Mouse (Mus musculus): ENCODE data around the gene Mttp. TPM values are rescaled to one million over a fixed set of nuclear protein-coding genes. Genes with fewer than 3 reads are reported as not detected.

Mttp gene
- polyA plus RNA-seq, 1 experiment from 2014 or later, result 7.0 TPM

DNA sequence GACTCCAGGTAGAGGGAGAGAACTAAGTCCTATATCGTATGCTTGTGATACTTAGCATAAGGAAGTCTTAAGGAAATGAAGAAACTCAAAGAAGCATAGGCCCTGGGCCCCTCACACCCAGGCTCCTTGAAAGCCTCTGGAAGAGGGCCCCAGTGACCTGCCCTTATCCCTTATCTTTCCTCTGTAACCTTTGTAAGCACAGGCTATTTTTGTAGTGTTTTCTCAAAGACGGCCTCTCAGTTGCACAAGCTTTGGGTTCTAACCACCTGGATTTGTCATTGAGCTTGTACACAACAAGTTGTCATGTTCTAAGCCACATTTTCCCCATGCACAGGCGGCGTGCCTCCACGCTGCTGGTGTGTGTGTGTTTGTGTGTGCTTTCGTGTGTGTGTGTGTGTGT lies 15.7 kb downstream of the Mttp start:
- Histone ChIP-seq H3K36me3 (ENCODE audit: control insufficient read depth, insufficient read depth, low read length) (no peaks in the 10 kb centered on the region), H3K4me1 (ENCODE audit: control insufficient read depth, insufficient read depth, low read length) (no peaks in the 10 kb centered on the region), H3K9me3 (ENCODE audit: control insufficient read depth, low read length) (no peaks in the 10 kb centered on the region), H3K27me3 (ENCODE audit: control insufficient read depth, insufficient read depth, low read length) (no peaks in the 10 kb centered on the region), H3K9ac (replicated peaks; ENCODE audit: low read length) (no peak overlapping the region), H3K27ac (replicated peaks; ENCODE audit: low read depth, low read length) (no peak overlapping the region), H3K4me3 (replicated peaks; ENCODE audit: low read depth, low read length) (no peak overlapping the region), H3K4me2 (ENCODE audit: low read length) (no peak overlapping the region)
- ATAC-seq (ENCODE audit: low FRiP score, low TSS enrichment) (no peak), DNase-seq (no peak)
- 96% methylated on average over 6 of the region's 6 CpGs for WGBS

GRCm38 (mm10) chr3:138123842-138124241 lies 20.9 kb downstream of the Mttp start:
- H3K4me2 ChIP-seq (ENCODE audit: low read length), result no peak overlapping the region

DNA sequence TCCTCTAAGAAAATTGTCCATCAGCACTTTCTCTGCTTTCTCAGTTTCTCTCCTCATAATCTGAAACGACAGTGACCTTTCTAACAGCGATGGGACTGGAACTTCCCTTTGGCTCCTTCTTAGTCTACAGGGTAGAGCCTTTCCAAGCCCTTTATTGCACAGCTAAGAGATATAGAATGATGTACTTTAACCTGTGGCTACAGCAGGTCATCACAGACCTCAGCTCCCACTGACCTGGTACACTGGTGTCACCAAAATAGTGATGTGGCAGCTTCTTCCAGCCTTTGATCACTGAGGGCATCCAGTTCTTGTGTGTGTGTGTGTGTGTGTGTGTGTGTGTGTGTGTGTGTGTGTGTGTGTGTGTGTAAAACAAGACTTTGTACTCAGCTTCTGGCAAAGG lies 23.3 kb downstream of the Mttp start:
- H3K9ac ChIP-seq (replicated peaks; ENCODE audit: low read length), result no peak overlapping the region
- no peaks in the 10 kb centered on the region for H3K4me1 ChIP-seq (ENCODE audit: control insufficient read depth, insufficient read depth, low read length)
- no peak overlapping the region for H3K27ac ChIP-seq (replicated peaks; ENCODE audit: low read depth, low read length)
- WGBS, result 90% methylated on average over 2 of the region's 2 CpGs
- H3K4me3 ChIP-seq (replicated peaks; ENCODE audit: low read depth, low read length), result no peak overlapping the region
- H3K4me2 ChIP-seq (ENCODE audit: low read length), result no peak overlapping the region
- ATAC-seq (ENCODE audit: low FRiP score, low TSS enrichment) (no peak), DNase-seq (no peak)
- no peaks in the 10 kb centered on the region for H3K36me3 ChIP-seq (ENCODE audit: control insufficient read depth, insufficient read depth, low read length)
- H3K9me3 ChIP-seq (ENCODE audit: control insufficient read depth, low read length), result no peaks in the 10 kb centered on the region
- H3K27me3 ChIP-seq (ENCODE audit: control insufficient read depth, insufficient read depth, low read length), result no peaks in the 10 kb centered on the region

More at GRCm38 (mm10) chr3:138123842-138124241, 20.9 kb downstream of the Mttp start:
- DNase-seq (no peak), ATAC-seq (ENCODE audit: low FRiP score, low TSS enrichment) (no peak)
- no peak overlapping the region for H3K27ac ChIP-seq (replicated peaks; ENCODE audit: low read depth, low read length)
- no peaks in the 10 kb centered on the region for H3K9me3 ChIP-seq (ENCODE audit: control insufficient read depth, low read length)
- H3K4me3 ChIP-seq (replicated peaks; ENCODE audit: low read depth, low read length), result no peak overlapping the region
- no peak overlapping the region for H3K9ac ChIP-seq (replicated peaks; ENCODE audit: low read length)
- no peaks in the 10 kb centered on the region for H3K27me3 ChIP-seq (ENCODE audit: control insufficient read depth, insufficient read depth, low read length)
- no peaks in the 10 kb centered on the region for H3K4me1 ChIP-seq (ENCODE audit: control insufficient read depth, insufficient read depth, low read length)
- H3K36me3 ChIP-seq (ENCODE audit: control insufficient read depth, insufficient read depth, low read length), result no peaks in the 10 kb centered on the region
- WGBS, result 91% methylated on average over 10 of the region's 10 CpGs

DNA sequence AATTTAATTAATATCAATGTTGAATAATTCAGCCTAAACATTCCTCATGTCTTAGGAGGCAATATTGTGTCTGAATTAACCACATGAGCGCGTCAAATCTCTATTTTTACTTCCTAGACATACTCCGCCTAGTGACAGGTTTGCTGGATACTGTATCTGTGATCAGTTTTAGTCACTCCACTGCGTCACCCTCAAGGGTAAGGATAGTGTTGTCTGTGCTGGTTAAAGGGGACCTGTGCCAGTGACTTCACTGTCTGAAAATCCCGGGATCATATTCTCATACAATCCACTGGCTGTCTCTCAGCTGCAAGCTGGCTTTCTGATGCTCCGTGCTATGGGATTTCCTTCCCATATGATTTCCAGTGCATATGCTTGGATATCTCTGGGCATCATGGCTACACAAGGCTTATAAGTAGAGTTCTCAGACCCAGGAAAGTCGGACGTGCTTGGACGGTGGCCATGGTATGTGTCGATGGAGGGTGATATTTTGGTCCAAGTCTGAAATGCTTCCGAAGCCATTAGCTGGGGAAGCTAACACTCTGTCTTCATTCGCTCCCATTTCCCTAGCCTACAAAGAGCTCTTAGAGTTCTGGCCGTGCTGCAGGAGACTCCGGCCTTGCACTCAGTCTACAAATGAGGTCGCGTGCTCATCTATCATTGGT lies 25.2 kb downstream of the Mttp start:
- DNase-seq (no peak), ATAC-seq (ENCODE audit: low FRiP score, low TSS enrichment) (no peak)
- Histone ChIP-seq H3K36me3 (ENCODE audit: control insufficient read depth, insufficient read depth, low read length) (no peaks in the 10 kb centered on the region), H3K4me2 (ENCODE audit: low read length) (no peak overlapping the region), H3K4me1 (ENCODE audit: control insufficient read depth, insufficient read depth, low read length) (no peaks in the 10 kb centered on the region), H3K27ac (replicated peaks; ENCODE audit: low read depth, low read length) (no peak overlapping the region), H3K9me3 (ENCODE audit: control insufficient read depth, low read length) (no peaks in the 10 kb centered on the region), H3K9ac (replicated peaks; ENCODE audit: low read length) (no peak overlapping the region), H3K4me3 (replicated peaks; ENCODE audit: low read depth, low read length) (no peak overlapping the region), H3K27me3 (ENCODE audit: control insufficient read depth, insufficient read depth, low read length) (no peaks in the 10 kb centered on the region)
- 93% methylated on average over 16 of the region's 16 CpGs for WGBS

DNA sequence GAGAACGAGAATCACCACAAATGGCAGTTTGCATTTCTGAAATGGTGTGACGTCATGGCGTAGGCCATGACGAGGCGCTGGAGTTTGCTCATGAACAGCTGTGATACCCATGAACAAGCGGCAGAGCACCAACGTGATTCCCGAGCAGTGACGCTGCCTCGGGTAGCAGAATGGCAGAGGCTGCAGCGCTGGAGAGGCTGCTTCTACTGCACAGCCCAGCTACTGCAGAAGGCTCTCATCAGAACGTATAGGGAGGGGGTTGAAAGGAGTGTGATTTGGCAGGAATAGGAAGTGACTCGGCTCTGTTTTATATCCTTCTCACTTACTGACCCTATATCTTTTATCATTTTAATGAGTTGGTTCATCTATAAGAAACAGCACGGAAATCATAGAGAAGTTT lies 25.9 kb downstream of the Mttp start:
- no peaks in the 10 kb centered on the region for H3K27me3 ChIP-seq (ENCODE audit: control insufficient read depth, insufficient read depth, low read length)
- H3K4me3 ChIP-seq (replicated peaks; ENCODE audit: low read depth, low read length), result no peak overlapping the region
- H3K36me3 ChIP-seq (ENCODE audit: control insufficient read depth, insufficient read depth, low read length), result no peaks in the 10 kb centered on the region
- no peak overlapping the region for H3K27ac ChIP-seq (replicated peaks; ENCODE audit: low read depth, low read length)
- no peak for ATAC-seq (ENCODE audit: low FRiP score, low TSS enrichment)
- 79% methylated on average over 14 of the region's 14 CpGs for WGBS
- no peak overlapping the region for H3K9ac ChIP-seq (replicated peaks; ENCODE audit: low read length)
- H3K4me1 ChIP-seq (ENCODE audit: control insufficient read depth, insufficient read depth, low read length), result no peaks in the 10 kb centered on the region
- H3K4me2 ChIP-seq (ENCODE audit: low read length), result no peak overlapping the region
- DNase-seq, result no peak
- no peaks in the 10 kb centered on the region for H3K9me3 ChIP-seq (ENCODE audit: control insufficient read depth, low read length)

DNA sequence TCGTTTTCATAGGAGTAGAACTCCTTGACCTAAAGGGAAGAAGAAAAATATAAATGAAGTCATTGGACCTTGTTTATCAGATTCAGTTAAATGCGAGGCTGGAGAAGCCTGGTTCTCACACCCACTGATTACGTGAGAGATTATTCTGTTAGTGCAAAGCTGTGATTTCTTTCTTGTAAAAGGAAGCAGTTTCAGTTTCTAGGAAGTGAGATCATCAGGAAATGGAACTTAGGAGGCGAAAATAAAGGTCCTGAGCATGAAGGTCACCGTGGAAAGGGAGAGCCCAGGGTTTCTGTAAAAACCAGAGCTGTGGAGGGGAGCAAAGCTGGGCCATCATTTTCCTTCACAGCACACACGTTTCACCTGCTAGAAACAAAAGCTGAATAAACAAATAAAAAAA lies 26.4 kb downstream of the Mttp start:
- no peak overlapping the region for H3K27ac ChIP-seq (replicated peaks; ENCODE audit: low read depth, low read length)
- DNase-seq, result no peak
- no peak overlapping the region for H3K4me3 ChIP-seq (replicated peaks; ENCODE audit: low read depth, low read length)
- H3K4me1 ChIP-seq (ENCODE audit: control insufficient read depth, insufficient read depth, low read length), result no peaks in the 10 kb centered on the region
- 83% methylated on average over 6 of the region's 6 CpGs for WGBS
- H3K9ac ChIP-seq (replicated peaks; ENCODE audit: low read length), result no peak overlapping the region
- H3K9me3 ChIP-seq (ENCODE audit: control insufficient read depth, low read length), result no peaks in the 10 kb centered on the region
- H3K27me3 ChIP-seq (ENCODE audit: control insufficient read depth, insufficient read depth, low read length), result no peaks in the 10 kb centered on the region
- H3K4me2 ChIP-seq (ENCODE audit: low read length), result no peak overlapping the region
- H3K36me3 ChIP-seq (ENCODE audit: control insufficient read depth, insufficient read depth, low read length), result no peaks in the 10 kb centered on the region
- ATAC-seq (ENCODE audit: low FRiP score, low TSS enrichment), result no peak

- Histone ChIP-seq H3K36me3 (ENCODE audit: control insufficient read depth, insufficient read depth, low read length) (no peaks in the 10 kb centered on the region), H3K4me1 (ENCODE audit: control insufficient read depth, insufficient read depth, low read length) (no peaks in the 10 kb centered on the region), H3K9ac (replicated peaks; ENCODE audit: low read length) (no peak overlapping the region), H3K27ac (replicated peaks; ENCODE audit: low read depth, low read length) (no peak overlapping the region), H3K27me3 (ENCODE audit: control insufficient read depth, insufficient read depth, low read length) (no peaks in the 10 kb centered on the region), H3K9me3 (ENCODE audit: control insufficient read depth, low read length) (no peaks in the 10 kb centered on the region), H3K4me2 (ENCODE audit: low read length) (no peak overlapping the region), H3K4me3 (replicated peaks; ENCODE audit: low read depth, low read length) (no peak overlapping the region)
- 89% methylated on average over 4 of the region's 4 CpGs for WGBS
- no peak for DNase-seq
- ATAC-seq (ENCODE audit: low FRiP score, low TSS enrichment), result no peak
These were observed 27.9 kb downstream of the Mttp start for GRCm38 (mm10) chr3:138116871-138117270.

DNA sequence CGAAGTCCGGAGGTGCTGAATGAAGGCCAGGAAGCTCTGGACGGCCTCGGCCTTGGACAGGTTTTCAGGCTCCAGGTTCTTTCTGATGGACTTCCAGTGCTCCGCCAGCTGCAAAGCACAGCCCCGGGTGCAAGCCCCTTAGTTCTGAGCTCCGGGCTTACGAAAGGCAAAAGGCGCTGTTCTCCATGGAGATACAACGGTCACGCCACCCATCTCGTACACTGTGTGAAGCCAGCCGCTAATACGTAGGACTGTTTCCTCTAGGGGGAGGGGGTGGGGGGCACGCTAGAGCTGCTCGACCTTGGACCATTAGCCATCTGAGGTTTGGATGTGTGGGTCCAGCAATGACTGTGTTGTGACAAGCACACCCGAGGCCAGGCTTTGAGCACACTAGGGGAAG lies 30.7 kb downstream of the Mttp start:
- H3K4me1 ChIP-seq (ENCODE audit: control insufficient read depth, insufficient read depth, low read length), result no peaks in the 10 kb centered on the region
- H3K27ac ChIP-seq (replicated peaks; ENCODE audit: low read depth, low read length), result no peak overlapping the region
- no peaks in the 10 kb centered on the region for H3K27me3 ChIP-seq (ENCODE audit: control insufficient read depth, insufficient read depth, low read length)
- H3K4me3 ChIP-seq (replicated peaks; ENCODE audit: low read depth, low read length), result no peak overlapping the region
- no peak overlapping the region for H3K9ac ChIP-seq (replicated peaks; ENCODE audit: low read length)
- H3K9me3 ChIP-seq (ENCODE audit: control insufficient read depth, low read length), result no peaks in the 10 kb centered on the region
- WGBS, result 87% methylated on average over 17 of the region's 17 CpGs
- H3K4me2 ChIP-seq (ENCODE audit: low read length), result no peak overlapping the region
- ATAC-seq (ENCODE audit: low FRiP score, low TSS enrichment), result no peak
- no peak for DNase-seq
- H3K36me3 ChIP-seq (ENCODE audit: control insufficient read depth, insufficient read depth, low read length), result no peaks in the 10 kb centered on the region

DNA sequence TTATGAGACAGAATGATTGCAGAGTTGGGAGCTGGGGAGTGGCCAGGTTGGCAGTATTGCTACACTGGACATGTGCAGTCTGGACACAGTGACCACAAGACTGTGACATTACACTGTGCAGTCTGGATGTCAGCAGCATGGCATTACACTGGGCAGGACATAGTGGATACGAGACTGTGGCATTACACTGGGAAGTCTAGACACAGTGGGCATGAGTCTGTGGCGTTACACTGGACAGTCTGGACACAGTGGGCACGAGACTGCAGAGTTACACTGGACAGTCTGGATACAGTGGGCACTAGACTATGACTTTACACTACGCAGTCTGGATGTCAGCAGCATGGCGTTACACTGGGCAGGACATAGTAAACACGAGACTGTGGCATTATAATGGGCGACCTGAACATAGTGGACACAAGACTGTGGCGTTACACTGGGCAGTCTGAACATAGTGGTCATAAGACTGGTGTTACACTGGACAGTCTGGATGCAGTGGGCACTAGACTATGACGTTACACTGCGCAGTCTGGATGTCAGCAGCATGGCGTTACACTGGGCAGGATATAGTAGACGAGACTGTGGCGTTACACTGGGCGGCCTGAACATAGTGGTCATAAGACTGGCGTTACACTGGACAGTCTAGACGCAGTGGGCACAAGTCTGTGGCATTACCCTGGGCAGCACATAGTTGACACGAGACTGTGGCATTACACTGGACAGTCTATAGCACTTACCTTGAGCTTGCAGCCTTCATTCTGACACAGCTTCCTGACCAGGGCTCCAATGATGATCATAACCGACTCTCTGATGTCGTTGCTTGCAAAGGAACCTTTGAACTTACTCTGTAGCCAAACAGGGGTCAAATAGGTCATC lies 33.6 kb downstream of the Mttp start:
- Histone ChIP-seq H3K4me1 (ENCODE audit: control insufficient read depth, insufficient read depth, low read length) (no peaks in the 10 kb centered on the region), H3K27me3 (ENCODE audit: control insufficient read depth, insufficient read depth, low read length) (no peaks in the 10 kb centered on the region), H3K36me3 (ENCODE audit: control insufficient read depth, insufficient read depth, low read length) (no peaks in the 10 kb centered on the region), H3K27ac (replicated peaks; ENCODE audit: low read depth, low read length) (no peak overlapping the region), H3K9ac (replicated peaks; ENCODE audit: low read length) (no peak overlapping the region), H3K4me3 (replicated peaks; ENCODE audit: low read depth, low read length) (no peak overlapping the region), H3K4me2 (ENCODE audit: low read length) (no peak overlapping the region), H3K9me3 (ENCODE audit: control insufficient read depth, low read length) (no peaks in the 10 kb centered on the region)
- WGBS, result 92% methylated on average over 19 of the region's 19 CpGs
- DNase-seq (no peak), ATAC-seq (ENCODE audit: low FRiP score, low TSS enrichment) (no peak)
